Mouse (Mus musculus): ENCODE measurements around the gene Cep170b. TPM values are rescaled to one million over a fixed set of nuclear protein-coding genes. Genes with fewer than 3 reads are reported as not detected.

The Cep170b gene
- polyA plus RNA-seq, 2 experiments: 1.9 to 3.4 TPM

DNA sequence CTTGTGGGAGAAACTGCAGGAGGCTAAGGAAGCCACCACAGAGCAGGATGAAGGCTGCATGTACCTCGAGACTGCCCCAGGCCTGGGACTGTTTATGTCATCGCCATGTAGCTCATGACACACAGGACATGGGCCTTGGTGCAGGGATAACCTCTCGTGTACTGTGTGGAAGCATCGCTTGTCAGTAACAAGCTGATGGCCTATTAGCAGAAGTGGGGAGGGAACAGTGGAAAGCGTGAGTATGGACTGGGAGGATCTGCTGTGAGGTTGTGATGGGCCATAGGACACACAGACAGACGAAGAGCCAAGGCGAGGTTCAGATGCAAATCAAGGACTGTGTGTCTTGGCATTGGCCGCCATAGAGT lies 27.3 kb downstream of the Cep170b start:
- TF ChIP-seq CTCF (IDR thresholded peaks at IDR 0.05; ENCODE audit: low read depth): no peak
- TF ChIP-seq EP300 (IDR thresholded peaks at IDR 0.05; ENCODE audit: low read depth): no peak
- H3K27me3 ChIP-seq (ENCODE audit: control insufficient read depth, insufficient read depth, low read length): no peaks in the 10 kb centered on the region
- no peak overlapping the region for H3K27ac ChIP-seq
- H3K4me3 ChIP-seq (ENCODE audit: insufficient read depth in 1 of 2, low read depth in 2 of 2, low read length in 2 of 2): no peak overlapping the region
- ATAC-seq (ENCODE audit: insufficient read depth) (no peak), DNase-seq (ENCODE audit: low read depth in 3 of 3, low spot score in 3 of 3) (no peak)
- no peaks in the 10 kb centered on the region for H3K4me1 ChIP-seq (replicated peaks; ENCODE audit: control insufficient read depth in 2 of 2, insufficient read depth in 2 of 2, low read length in 1 of 2)
- H3K9me3 ChIP-seq (ENCODE audit: control insufficient read depth, low read length): no peaks in the 10 kb centered on the region
- 61% methylated on average over 8 of the region's 8 CpGs for WGBS (ENCODE audit: insufficient replicate concordance)
- H3K9ac ChIP-seq (replicated peaks): no peak overlapping the region
- H3K36me3 ChIP-seq (replicated peaks; ENCODE audit: control insufficient read depth, insufficient read depth, low read depth): no peaks in the 10 kb centered on the region
- no peak overlapping the region for H3K4me2 ChIP-seq (ENCODE audit: low read depth)

DNA sequence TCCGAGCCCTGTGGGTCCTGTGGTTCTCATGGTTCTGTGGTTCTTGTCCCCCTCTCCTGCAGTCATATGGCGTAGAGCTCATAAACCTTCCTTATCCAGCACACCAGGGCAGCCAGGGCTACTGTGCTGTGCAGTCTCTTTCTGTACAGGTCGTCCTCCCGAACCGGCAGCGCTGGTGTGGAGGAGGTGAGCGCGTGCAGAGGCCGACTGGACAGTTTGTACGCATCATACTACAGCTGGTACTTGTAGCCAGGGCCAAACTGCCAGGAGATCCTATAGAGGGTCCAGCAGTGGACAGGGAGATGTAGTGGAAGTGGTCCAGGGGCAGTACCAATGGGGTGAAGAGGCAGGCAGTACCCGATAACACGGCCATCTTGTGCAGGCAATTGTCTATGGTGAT lies 30.7 kb downstream of the Cep170b start:
- Histone ChIP-seq H3K36me3 (replicated peaks; ENCODE audit: control insufficient read depth, insufficient read depth, low read depth) (no peaks in the 10 kb centered on the region), H3K27me3 (ENCODE audit: control insufficient read depth, insufficient read depth, low read length) (no peaks in the 10 kb centered on the region), H3K4me1 (replicated peaks; ENCODE audit: control insufficient read depth in 2 of 2, insufficient read depth in 2 of 2, low read length in 1 of 2) (no peaks in the 10 kb centered on the region; a peak in 1 of 4 replicates), H3K4me2 (ENCODE audit: low read depth) (no peak overlapping the region), H3K27ac (no peak overlapping the region), H3K9me3 (ENCODE audit: control insufficient read depth, low read length) (no peaks in the 10 kb centered on the region), H3K9ac (replicated peaks) (no peak overlapping the region), H3K4me3 (ENCODE audit: insufficient read depth in 1 of 2, low read depth in 2 of 2, low read length in 2 of 2) (no peak overlapping the region)
- no peak for ATAC-seq (ENCODE audit: insufficient read depth)
- no peak for DNase-seq (ENCODE audit: low read depth in 3 of 3, low spot score in 3 of 3)
- WGBS (ENCODE audit: insufficient replicate concordance): 71% methylated on average over 12 of the region's 12 CpGs
- no peak for TF ChIP-seq EP300 (IDR thresholded peaks at IDR 0.05; ENCODE audit: low read depth)
- TF ChIP-seq CTCF (IDR thresholded peaks at IDR 0.05; ENCODE audit: low read depth): no peak

DNA sequence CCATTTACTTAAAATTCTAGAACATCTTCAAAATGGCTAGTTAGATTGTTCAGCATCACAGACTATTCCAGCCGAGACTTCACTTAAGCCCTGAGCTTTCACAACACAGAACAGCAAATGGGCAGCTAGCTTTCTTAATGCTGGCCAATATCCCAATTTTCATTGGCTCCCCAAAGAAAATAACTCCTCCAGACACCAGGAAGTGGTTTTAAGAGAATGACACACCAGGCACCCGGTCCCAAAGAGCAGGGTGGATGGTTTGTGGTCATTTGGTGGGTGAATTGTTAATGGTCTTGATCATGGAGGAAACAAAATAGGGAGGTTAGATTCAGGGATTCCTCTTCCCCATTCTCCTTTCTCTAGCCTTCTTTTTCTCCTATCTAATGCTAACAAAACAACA lies 32.1 kb downstream of the Cep170b start:
- no peak for ATAC-seq (ENCODE audit: insufficient read depth)

DNA sequence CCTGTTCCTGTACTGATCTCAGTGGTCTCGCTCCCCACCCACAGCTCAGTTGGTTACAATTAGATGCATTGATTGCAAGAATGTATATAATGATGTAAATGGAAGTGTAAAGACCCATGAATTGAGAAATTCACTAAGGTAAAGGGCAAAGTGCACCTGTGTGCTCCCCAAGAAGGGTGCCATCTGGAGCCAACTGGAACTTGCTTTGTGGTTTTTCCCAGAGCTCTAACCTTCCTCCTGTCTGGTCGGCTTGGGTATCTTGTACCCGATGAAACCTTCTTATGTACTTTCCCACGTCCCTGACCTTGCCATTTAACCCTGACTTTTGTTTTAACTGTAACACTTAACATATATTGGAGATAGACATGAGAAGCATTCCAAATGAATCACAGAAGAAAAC lies 35.6 kb downstream of the Cep170b start:
- no peaks in the 10 kb centered on the region for H3K36me3 ChIP-seq (replicated peaks; ENCODE audit: control insufficient read depth, insufficient read depth, low read depth)
- TF ChIP-seq EP300 (IDR thresholded peaks at IDR 0.05; ENCODE audit: low read depth) (no peak), CTCF (IDR thresholded peaks at IDR 0.05; ENCODE audit: low read depth) (no peak)
- H3K4me1 ChIP-seq (replicated peaks; ENCODE audit: control insufficient read depth in 2 of 2, insufficient read depth in 2 of 2, low read length in 1 of 2): no peaks in the 10 kb centered on the region; a peak in 1 of 4 replicates
- no peaks in the 10 kb centered on the region for H3K9me3 ChIP-seq (ENCODE audit: control insufficient read depth, low read length)
- no peak for ATAC-seq (ENCODE audit: insufficient read depth)
- H3K4me2 ChIP-seq (ENCODE audit: low read depth): no peak overlapping the region
- H3K9ac ChIP-seq (replicated peaks): no peak overlapping the region
- DNase-seq (ENCODE audit: low read depth in 3 of 3, low spot score in 3 of 3): no peak
- H3K27ac ChIP-seq: no peak overlapping the region
- no peak overlapping the region for H3K4me3 ChIP-seq (ENCODE audit: insufficient read depth in 1 of 2, low read depth in 2 of 2, low read length in 2 of 2)
- H3K27me3 ChIP-seq (ENCODE audit: control insufficient read depth, insufficient read depth, low read length): no peaks in the 10 kb centered on the region
- WGBS (ENCODE audit: insufficient replicate concordance): 46% methylated on average over 4 of the region's 4 CpGs

More for the DNA sequence above, 32.1 kb downstream of the Cep170b start:
- H3K27me3 ChIP-seq (ENCODE audit: control insufficient read depth, insufficient read depth, low read length): no peaks in the 10 kb centered on the region
- no peaks in the 10 kb centered on the region for H3K9me3 ChIP-seq (ENCODE audit: control insufficient read depth, low read length)
- TF ChIP-seq EP300 (IDR thresholded peaks at IDR 0.05; ENCODE audit: low read depth): no peak
- TF ChIP-seq CTCF (IDR thresholded peaks at IDR 0.05; ENCODE audit: low read depth): no peak
- no peak overlapping the region for H3K9ac ChIP-seq (replicated peaks)
- DNase-seq (ENCODE audit: low read depth in 3 of 3, low spot score in 3 of 3): no peak
- 14% methylated on average over 2 of the region's 2 CpGs for WGBS (ENCODE audit: insufficient replicate concordance)
- no peaks in the 10 kb centered on the region for H3K36me3 ChIP-seq (replicated peaks; ENCODE audit: control insufficient read depth, insufficient read depth, low read depth)
- no peak overlapping the region for H3K4me2 ChIP-seq (ENCODE audit: low read depth)
- no peak overlapping the region for H3K4me3 ChIP-seq (ENCODE audit: insufficient read depth in 1 of 2, low read depth in 2 of 2, low read length in 2 of 2)
- no peaks in the 10 kb centered on the region; a peak in 1 of 4 replicates for H3K4me1 ChIP-seq (replicated peaks; ENCODE audit: control insufficient read depth in 2 of 2, insufficient read depth in 2 of 2, low read length in 1 of 2)
- no peak overlapping the region for H3K27ac ChIP-seq

DNA sequence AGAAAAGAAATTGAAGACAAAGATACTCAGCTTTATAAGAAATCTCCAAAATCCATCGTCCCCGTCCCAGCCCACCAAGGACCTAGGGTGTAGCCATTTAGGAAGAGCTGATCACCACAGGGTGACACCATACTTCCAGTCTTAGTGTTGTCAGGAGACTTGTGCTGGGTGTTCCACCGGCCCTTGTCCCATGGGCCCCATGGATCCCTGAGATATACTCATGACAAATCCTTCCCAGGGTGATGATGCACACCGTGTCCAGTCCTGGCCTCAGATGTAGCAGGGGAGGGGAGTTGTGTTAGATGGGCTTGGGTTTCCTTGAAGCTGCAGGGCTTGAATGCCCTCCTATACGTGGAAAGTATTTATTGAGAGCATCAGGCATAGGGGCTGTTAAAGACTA lies 37.6 kb downstream of the Cep170b start:
- no peak for DNase-seq (ENCODE audit: low read depth in 3 of 3, low spot score in 3 of 3)
- 62% methylated on average over 5 of the region's 5 CpGs for WGBS (ENCODE audit: insufficient replicate concordance)

More for the DNA sequence above, 37.6 kb downstream of the Cep170b start:
- H3K9me3 ChIP-seq (ENCODE audit: control insufficient read depth, low read length): no peaks in the 10 kb centered on the region
- ATAC-seq (ENCODE audit: insufficient read depth): no peak
- H3K4me3 ChIP-seq (ENCODE audit: insufficient read depth in 1 of 2, low read depth in 2 of 2, low read length in 2 of 2): no peak overlapping the region
- no peaks in the 10 kb centered on the region; a peak in 1 of 4 replicates for H3K4me1 ChIP-seq (replicated peaks; ENCODE audit: control insufficient read depth in 2 of 2, insufficient read depth in 2 of 2, low read length in 1 of 2)
- H3K9ac ChIP-seq (replicated peaks): no peak overlapping the region
- H3K36me3 ChIP-seq (replicated peaks; ENCODE audit: control insufficient read depth, insufficient read depth, low read depth): no peaks in the 10 kb centered on the region
- no peak overlapping the region for H3K27ac ChIP-seq
- TF ChIP-seq CTCF (IDR thresholded peaks at IDR 0.05; ENCODE audit: low read depth): no peak
- TF ChIP-seq EP300 (IDR thresholded peaks at IDR 0.05; ENCODE audit: low read depth): no peak
- H3K27me3 ChIP-seq (ENCODE audit: control insufficient read depth, insufficient read depth, low read length): no peaks in the 10 kb centered on the region
- H3K4me2 ChIP-seq (ENCODE audit: low read depth): no peak overlapping the region

Measured in liver, embryonic 14.5 days (tissue).